Mouse (Mus musculus): ENCODE measurements around the gene Pip5k1a. TPM values are rescaled to one million over a fixed set of nuclear protein-coding genes. Genes with fewer than 3 reads are reported as not detected.
"Not testable (repeated sequence)": the region's sequence is repeated elsewhere in the genome, so short reads cannot be mapped to it uniquely, and the experiment has no call there.

Pip5k1a gene
- polyA plus RNA-seq, 1 experiment from 2014 or later = 14.5 TPM

DNA sequence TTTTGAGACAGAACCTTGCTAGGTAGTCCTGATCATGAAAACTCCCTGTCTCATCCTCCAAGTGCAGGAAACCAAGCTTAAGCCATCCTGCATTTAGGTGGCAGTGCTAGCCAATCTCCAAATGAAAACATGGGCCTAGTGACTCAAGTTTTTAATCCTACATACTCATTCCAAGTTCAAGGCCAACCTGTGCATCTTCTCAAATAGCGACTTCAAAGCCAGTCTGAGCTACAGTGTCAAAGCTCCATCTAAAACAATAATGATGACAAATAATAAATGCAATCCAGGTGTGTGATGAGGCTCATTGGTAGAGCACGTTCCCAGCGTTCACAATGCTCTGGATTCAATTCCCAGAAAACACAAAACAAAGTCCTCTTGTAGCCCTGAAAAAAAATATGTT lies 65.1 kb downstream of the Pip5k1a start:
- Histone ChIP-seq H3K27ac (ENCODE audit: low read depth, low read length) (no peak overlapping the region), H3K27me3 (replicated peaks; ENCODE audit: control insufficient read depth, insufficient read depth, low read length) (no peaks in the 10 kb centered on the region; the same call in 1 of the 2 replicates), H3K4me3 (ENCODE audit: low read length) (peak overlapping the region; percentile 92), H3K9me3 (ENCODE audit: control insufficient read depth, low read length) (no peaks in the 10 kb centered on the region), H3K9ac (ENCODE audit: low read depth, low read length) (peak overlapping the region; percentile 91), H3K4me2 (ENCODE audit: low read length) (peak overlapping the region; percentile 66), H3K36me3 (ENCODE audit: control insufficient read depth, insufficient read depth, low read length) (0 out of 2 replicates have a peak, but pooled peaks cover 3% of the 10 kb centered on the region), H3K4me1 (ENCODE audit: control insufficient read depth, insufficient read depth, low read depth, low read length) (peaks cover 10% of the 10 kb centered on the region)
- no peak for ATAC-seq
- 11% methylated on average over 3 of the region's 3 CpGs for WGBS

DNA sequence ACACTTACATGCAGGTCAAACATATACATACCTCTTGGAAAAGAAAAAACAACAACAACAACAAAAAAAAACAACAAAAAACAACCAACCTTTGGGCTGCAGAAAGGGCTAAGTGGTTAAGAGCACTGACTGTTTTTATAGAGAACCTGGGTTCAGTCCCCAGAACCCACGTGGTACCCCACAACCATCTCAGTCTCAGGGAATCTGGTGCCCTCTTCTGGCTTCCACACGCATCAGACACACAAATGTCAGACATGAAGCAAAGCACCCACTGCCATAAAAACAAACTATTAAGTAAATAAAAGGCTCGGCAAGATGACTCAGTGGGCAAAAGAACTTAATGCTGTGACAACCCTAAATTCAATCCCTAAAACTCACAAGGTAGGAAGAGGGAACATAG lies 76.8 kb downstream of the Pip5k1a start:
- H3K36me3 ChIP-seq (ENCODE audit: control insufficient read depth, insufficient read depth, low read length) = peaks cover 37% of the 10 kb centered on the region
- no peak overlapping the region for H3K4me3 ChIP-seq (ENCODE audit: low read length)
- no peak overlapping the region for H3K9ac ChIP-seq (ENCODE audit: low read depth, low read length)
- H3K9me3 ChIP-seq (ENCODE audit: control insufficient read depth, low read length) = no peaks in the 10 kb centered on the region
- no peak overlapping the region for H3K4me2 ChIP-seq (ENCODE audit: low read length)
- WGBS = 82% methylated on average over 3 of the region's 3 CpGs
- H3K4me1 ChIP-seq (ENCODE audit: control insufficient read depth, insufficient read depth, low read depth, low read length) = no peaks in the 10 kb centered on the region
- ATAC-seq = no peak
- H3K27ac ChIP-seq (ENCODE audit: low read depth, low read length) = no peak overlapping the region
- H3K27me3 ChIP-seq (replicated peaks; ENCODE audit: control insufficient read depth, insufficient read depth, low read length) = no peaks in the 10 kb centered on the region

DNA sequence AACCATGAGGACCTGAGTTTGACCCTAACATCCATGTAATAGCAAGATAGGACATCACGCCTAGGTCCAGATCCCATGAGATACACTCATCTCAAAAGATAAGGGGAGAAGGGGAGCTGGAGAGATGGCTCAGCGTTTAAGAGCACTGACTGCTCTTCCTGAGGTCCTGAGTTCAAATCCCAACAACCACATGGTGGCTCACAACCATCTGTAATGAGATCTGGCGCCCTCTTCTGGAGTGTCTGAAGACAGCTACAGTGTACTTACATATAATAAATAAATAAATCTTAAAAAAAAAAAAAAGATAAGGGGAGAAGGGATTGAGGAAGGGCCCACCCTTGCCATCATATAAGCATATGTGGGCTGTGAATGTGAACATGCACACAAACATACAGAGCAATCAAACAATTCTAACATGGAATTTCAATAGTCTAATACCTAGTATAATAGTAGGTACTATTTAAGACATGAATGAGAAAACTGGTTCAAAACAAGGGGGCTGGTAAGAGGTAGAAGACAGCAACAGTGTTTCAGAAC lies 77.4 kb downstream of the Pip5k1a start:
- ATAC-seq = not testable (repeated sequence)

DNA sequence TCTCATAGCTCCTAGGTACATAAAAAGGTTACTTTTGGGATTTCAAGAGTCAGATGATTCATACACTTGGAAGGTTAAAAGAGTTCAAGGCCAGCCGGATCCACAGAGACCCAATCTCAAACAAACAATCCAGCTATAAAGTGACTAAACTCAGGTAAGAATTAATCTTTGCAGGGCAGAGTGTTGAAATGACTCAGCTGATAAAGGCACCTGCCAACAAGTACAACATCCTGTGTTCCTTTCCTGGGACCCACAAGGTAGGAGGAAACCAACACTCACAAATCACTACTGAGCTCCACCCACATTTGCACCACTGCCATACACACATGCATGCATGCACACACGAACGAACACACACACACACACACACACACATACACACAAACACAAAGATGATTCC lies 78.1 kb downstream of the Pip5k1a start:
- Histone ChIP-seq H3K36me3 (ENCODE audit: control insufficient read depth, insufficient read depth, low read length) (peaks cover 25% of the 10 kb centered on the region), H3K27ac (ENCODE audit: low read depth, low read length) (no peak overlapping the region), H3K4me1 (ENCODE audit: control insufficient read depth, insufficient read depth, low read depth, low read length) (no peaks in the 10 kb centered on the region), H3K4me2 (ENCODE audit: low read length) (no peak overlapping the region), H3K9ac (ENCODE audit: low read depth, low read length) (no peak overlapping the region), H3K9me3 (ENCODE audit: control insufficient read depth, low read length) (no peaks in the 10 kb centered on the region), H3K27me3 (replicated peaks; ENCODE audit: control insufficient read depth, insufficient read depth, low read length) (no peaks in the 10 kb centered on the region), H3K4me3 (ENCODE audit: low read length) (no peak overlapping the region)
- ATAC-seq = no peak
- 85% methylated on average over 3 of the region's 3 CpGs for WGBS

More for the DNA sequence above, 77.4 kb downstream of the Pip5k1a start:
- not testable (repeated sequence) for H3K9ac ChIP-seq (ENCODE audit: low read depth, low read length); H3K9me3 ChIP-seq (ENCODE audit: control insufficient read depth, low read length); H3K4me1 ChIP-seq (ENCODE audit: control insufficient read depth, insufficient read depth, low read depth, low read length); H3K27ac ChIP-seq (ENCODE audit: low read depth, low read length); H3K4me2 ChIP-seq (ENCODE audit: low read length); H3K4me3 ChIP-seq (ENCODE audit: low read length); H3K27me3 ChIP-seq (replicated peaks; ENCODE audit: control insufficient read depth, insufficient read depth, low read length)
- H3K36me3 ChIP-seq (ENCODE audit: control insufficient read depth, insufficient read depth, low read length) = peaks cover 31% of the 10 kb centered on the region
- WGBS = 80% methylated on average over 3 of the region's 3 CpGs

DNA sequence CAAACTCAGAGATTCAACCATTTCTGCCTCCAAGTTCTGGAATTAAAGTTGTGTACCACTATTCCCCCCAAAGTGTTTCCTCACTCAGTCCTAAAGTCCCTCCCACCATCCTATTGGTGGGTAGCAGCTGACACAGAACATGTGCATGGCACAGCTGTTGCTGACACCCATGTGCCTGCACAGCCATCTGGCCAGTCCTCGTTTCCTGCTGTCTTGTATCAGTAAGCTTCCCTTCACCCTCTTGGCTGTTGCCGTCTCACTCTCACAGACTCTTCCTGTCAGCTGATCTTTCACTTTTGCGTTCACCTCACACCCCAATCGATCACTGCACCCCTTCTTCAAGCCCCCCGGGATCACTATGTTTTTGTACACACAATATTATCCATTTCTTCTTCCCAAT lies 79.0 kb downstream of the Pip5k1a start:
- no peaks in the 10 kb centered on the region for H3K4me1 ChIP-seq (ENCODE audit: control insufficient read depth, insufficient read depth, low read depth, low read length)
- 54% methylated on average over 5 of the region's 5 CpGs for WGBS
- no peak overlapping the region for H3K9ac ChIP-seq (ENCODE audit: low read depth, low read length)
- no peak overlapping the region for H3K4me2 ChIP-seq (ENCODE audit: low read length)
- H3K27ac ChIP-seq (ENCODE audit: low read depth, low read length) = no peak overlapping the region
- H3K27me3 ChIP-seq (replicated peaks; ENCODE audit: control insufficient read depth, insufficient read depth, low read length) = no peaks in the 10 kb centered on the region
- peaks cover 16% of the 10 kb centered on the region for H3K36me3 ChIP-seq (ENCODE audit: control insufficient read depth, insufficient read depth, low read length)
- ATAC-seq = peak; percentile 60; the same call in 1 of the 2 replicates
- no peak overlapping the region for H3K4me3 ChIP-seq (ENCODE audit: low read length)
- no peaks in the 10 kb centered on the region for H3K9me3 ChIP-seq (ENCODE audit: control insufficient read depth, low read length)

DNA sequence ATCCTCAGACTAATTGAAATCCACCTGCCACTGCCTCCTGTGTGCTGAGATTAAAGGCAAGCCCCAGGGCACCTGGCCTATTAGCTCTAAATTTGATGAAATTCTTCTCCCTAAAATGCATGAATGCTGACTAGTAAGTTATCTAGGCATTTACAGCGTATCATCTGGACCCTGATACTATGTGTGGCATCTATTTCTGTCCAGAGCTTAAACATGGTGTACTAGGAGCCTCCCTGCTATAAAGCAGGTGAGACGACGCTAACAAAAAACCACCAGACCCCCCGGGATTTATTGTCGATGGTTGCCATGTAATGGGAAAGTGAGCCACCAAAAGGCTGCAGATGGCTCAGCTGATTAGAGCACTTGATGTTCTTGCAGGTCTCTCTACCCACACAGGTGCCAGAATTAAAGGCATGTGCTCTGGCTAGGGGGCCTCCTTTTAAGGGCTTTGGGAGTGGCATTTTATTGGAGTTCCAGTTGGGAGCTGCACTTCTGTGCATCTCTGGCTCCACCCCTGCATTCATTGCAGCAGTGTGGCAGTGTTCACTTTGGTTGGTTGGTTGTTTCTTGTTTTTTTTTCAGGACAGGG lies 79.6 kb downstream of the Pip5k1a start:
- no peak overlapping the region; the same call in 1 of the 2 replicates for H3K27ac ChIP-seq (ENCODE audit: low read depth, low read length)
- H3K9ac ChIP-seq (ENCODE audit: low read depth, low read length) = no peak overlapping the region
- H3K27me3 ChIP-seq (replicated peaks; ENCODE audit: control insufficient read depth, insufficient read depth, low read length) = no peaks in the 10 kb centered on the region
- H3K4me3 ChIP-seq (ENCODE audit: low read length) = no peak overlapping the region
- 49% methylated on average over 5 of the region's 5 CpGs for WGBS
- no peaks in the 10 kb centered on the region for H3K4me1 ChIP-seq (ENCODE audit: control insufficient read depth, insufficient read depth, low read depth, low read length)
- 0 out of 2 replicates have a peak, but pooled peaks have one; percentile 7 for ATAC-seq
- no peaks in the 10 kb centered on the region for H3K9me3 ChIP-seq (ENCODE audit: control insufficient read depth, low read length)
- no peak overlapping the region for H3K4me2 ChIP-seq (ENCODE audit: low read length)
- peaks cover 11% of the 10 kb centered on the region; the same call in 1 of the 2 replicates for H3K36me3 ChIP-seq (ENCODE audit: control insufficient read depth, insufficient read depth, low read length)

DNA sequence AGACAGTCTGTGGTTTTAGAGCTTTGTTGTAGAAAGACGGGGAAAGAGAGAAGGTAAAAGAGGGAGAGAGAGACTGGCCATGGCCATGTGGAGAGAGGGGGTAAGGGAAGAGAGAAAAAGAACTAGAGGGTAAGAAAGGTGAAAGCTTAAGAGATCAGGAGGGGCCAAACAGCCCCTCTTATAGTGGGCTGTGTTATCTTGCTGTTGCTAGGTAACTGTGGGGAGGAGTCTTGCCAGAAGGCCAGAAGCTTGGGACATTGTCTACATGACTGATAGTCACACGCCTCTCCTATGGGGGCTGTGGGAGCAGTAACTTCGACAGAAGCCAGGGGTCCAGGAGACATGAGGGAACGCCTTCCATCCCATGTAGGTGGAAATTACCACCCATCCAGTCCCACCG lies 81.5 kb downstream of the Pip5k1a start:
- ATAC-seq = no peak

DNA sequence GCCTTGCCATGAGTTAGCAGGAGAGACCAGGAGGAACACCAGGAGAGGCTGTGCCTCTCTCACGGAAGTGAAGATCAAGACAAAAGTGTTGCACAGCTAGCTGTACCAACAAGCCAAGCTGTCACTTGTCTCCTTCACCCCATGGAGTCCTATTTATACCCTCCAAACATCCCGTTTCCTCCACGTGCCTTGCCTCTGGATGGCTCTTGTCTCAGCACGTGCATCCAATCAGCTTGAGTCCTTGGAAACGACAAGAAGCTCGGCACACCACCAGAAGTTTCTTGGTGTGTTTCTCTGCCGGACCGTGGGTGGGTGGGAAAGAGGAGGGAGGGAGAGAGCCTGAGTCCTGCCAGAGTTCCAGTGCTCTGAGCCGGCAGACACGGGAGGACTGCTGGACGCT lies 82.2 kb downstream of the Pip5k1a start:
- WGBS = 23% methylated on average over 11 of the region's 11 CpGs
- Histone ChIP-seq H3K27ac (ENCODE audit: low read depth, low read length) (no peak overlapping the region), H3K9ac (ENCODE audit: low read depth, low read length) (no peak overlapping the region), H3K4me3 (ENCODE audit: low read length) (no peak overlapping the region), H3K36me3 (ENCODE audit: control insufficient read depth, insufficient read depth, low read length) (no peaks in the 10 kb centered on the region), H3K4me2 (ENCODE audit: low read length) (no peak overlapping the region; the same call in 1 of the 2 replicates), H3K27me3 (replicated peaks; ENCODE audit: control insufficient read depth, insufficient read depth, low read length) (no peaks in the 10 kb centered on the region), H3K4me1 (ENCODE audit: control insufficient read depth, insufficient read depth, low read depth, low read length) (no peaks in the 10 kb centered on the region), H3K9me3 (ENCODE audit: control insufficient read depth, low read length) (no peaks in the 10 kb centered on the region)
- ATAC-seq = peak; percentile 29; the same call in 1 of the 2 replicates

More for the DNA sequence above, 81.5 kb downstream of the Pip5k1a start:
- H3K4me3 ChIP-seq (ENCODE audit: low read length) = no peak overlapping the region
- 47% methylated on average over 5 of the region's 5 CpGs for WGBS
- no peak overlapping the region for H3K4me2 ChIP-seq (ENCODE audit: low read length)
- no peaks in the 10 kb centered on the region for H3K27me3 ChIP-seq (replicated peaks; ENCODE audit: control insufficient read depth, insufficient read depth, low read length)
- no peaks in the 10 kb centered on the region; the same call in 1 of the 2 replicates for H3K36me3 ChIP-seq (ENCODE audit: control insufficient read depth, insufficient read depth, low read length)
- no peaks in the 10 kb centered on the region for H3K4me1 ChIP-seq (ENCODE audit: control insufficient read depth, insufficient read depth, low read depth, low read length)
- no peak overlapping the region for H3K27ac ChIP-seq (ENCODE audit: low read depth, low read length)
- H3K9ac ChIP-seq (ENCODE audit: low read depth, low read length) = no peak overlapping the region
- H3K9me3 ChIP-seq (ENCODE audit: control insufficient read depth, low read length) = no peaks in the 10 kb centered on the region

DNA sequence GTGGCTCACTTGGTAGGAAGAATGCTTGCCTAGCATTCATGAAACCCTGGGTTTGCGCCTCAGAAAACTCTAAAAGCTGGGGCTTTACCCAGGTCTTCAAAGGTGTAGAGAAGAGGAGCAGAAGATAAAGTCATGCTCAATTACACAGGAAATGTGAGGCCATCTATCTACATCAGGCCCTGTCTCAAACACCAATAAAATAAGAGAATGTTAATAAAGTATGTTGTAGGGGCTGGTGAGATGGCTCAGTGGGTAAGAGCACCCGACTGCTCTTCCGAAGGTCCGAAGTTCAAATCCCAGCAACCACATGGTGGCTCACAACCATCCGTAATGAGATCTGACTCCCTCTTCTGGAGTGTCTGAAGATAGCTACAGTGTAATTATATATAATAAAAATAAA lies 85.8 kb downstream of the Pip5k1a start:
- 91% methylated on average over 5 of the region's 5 CpGs for WGBS
- not testable (repeated sequence) for H3K4me1 ChIP-seq (ENCODE audit: control insufficient read depth, insufficient read depth, low read depth, low read length); H3K36me3 ChIP-seq (ENCODE audit: control insufficient read depth, insufficient read depth, low read length); H3K27me3 ChIP-seq (replicated peaks; ENCODE audit: control insufficient read depth, insufficient read depth, low read length); H3K4me3 ChIP-seq (ENCODE audit: low read length); H3K4me2 ChIP-seq (ENCODE audit: low read length); H3K9me3 ChIP-seq (ENCODE audit: control insufficient read depth, low read length); H3K9ac ChIP-seq (ENCODE audit: low read depth, low read length); ATAC-seq; H3K27ac ChIP-seq (ENCODE audit: low read depth, low read length)
